Mouse (Mus musculus): ENCODE measurements at regions not wholly inside any gene's neighbourhood (a gene's known extent, or its start where the extent isn't known, plus 50 kb on each side); places are given as distances from the start of the nearest gene placed in this dataset.

DNA sequence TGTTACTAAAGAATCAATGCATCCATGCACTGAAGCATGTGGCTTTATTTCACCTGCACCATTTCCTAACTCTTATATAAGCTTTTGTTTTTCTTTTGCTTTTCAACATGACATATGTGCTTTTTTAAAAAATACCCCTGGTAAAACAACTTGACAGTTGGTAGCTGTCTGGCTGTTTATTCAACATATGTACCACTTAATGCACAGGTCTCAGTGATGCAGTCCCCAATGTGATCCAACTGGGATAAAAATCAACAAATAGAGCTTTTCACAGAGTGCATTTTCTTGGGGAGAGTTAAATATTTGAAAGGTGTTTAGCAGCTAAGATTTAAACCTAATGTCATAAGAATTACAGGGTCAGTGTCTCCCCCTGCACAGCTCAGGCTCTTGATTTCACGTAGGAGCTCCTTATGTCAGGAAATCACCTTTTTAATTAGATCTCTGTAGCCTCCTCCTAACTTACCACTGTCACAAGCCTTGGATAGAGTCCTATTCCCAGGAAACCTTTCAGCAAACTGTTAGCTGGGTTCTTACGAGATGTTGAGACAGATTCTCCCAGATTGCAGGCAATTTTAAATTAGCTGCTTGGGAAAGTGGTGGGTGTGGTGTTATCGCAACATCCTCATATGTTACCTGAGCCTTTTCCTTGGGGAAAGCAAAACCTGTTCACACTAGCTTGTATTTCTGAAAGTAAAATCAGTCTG lies 464.6 kb upstream of the Arrdc3 start:
- in situ Hi-C loops (cut with MboI, MseI), result no loop called here

DNA sequence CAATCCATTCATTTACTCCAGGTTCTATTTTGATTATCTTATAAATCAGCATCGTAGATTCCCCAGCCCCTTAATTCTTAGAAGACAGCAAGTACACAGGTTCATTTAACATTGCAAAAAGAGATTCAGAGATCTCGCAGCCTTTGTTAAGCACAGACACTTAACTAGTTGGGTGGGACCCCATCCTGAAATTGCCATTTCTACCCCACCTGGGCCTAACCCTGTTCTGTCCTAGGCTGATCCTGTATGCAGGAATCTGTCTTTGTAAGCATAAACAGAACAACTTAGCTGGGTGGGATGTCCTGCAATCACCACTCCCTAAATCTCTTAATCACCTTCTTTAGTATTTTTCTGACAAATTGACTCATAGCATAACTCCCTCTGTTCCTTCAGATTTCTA lies 462.8 kb upstream of the Arrdc3 start:
- in situ Hi-C loops (cut with MboI, MseI), result no loop called here

Data from T-helper 2 cell (primary cell).